Mouse (Mus musculus): ENCODE results near the gene Cyp21a1. TPM values are rescaled to one million over a fixed set of nuclear protein-coding genes. Genes with fewer than 3 reads are reported as not detected.

Cyp21a1 gene
- not detected for total RNA-seq (2023)

GRCm38 (mm10) chr17:34804301-34804700 is at the start of gene Cyp21a1:
Gene Cyp21a1 (minus strand): TSS chr17:34804561.

GRCm38 (mm10) chr17:34849722-34850516 is 45.6 kb upstream of the Cyp21a1 start, which contains the start of the genes Skiv2l and Nelfe:
Gene Skiv2l (minus strand): TSS chr17:34850210.
Gene Nelfe (plus strand): TSS chr17:34850391.

GRCm38 (mm10) chr17:34836856-34837221 is 32.5 kb upstream of the Cyp21a1 start, which contains the start of the genes Stk19 and Dxo:
Gene Stk19 (minus strand): TSS chr17:34836945.
Gene Dxo (plus strand): TSS chr17:34837019.

Other genes with a start within 250 kb of the Cyp21a1 start
- gene Notch4, start 240.3 kb downstream of the Cyp21a1 start, total RNA-seq (2023) = 1 to 10 TPM; 1.2 to 1.4 TPM
- gene Gpsm3, start 214.8 kb downstream of the Cyp21a1 start, total RNA-seq (2023) = 100 to 1,000 TPM; 180 to 199 TPM
- gene Pbx2, start 213.3 kb downstream of the Cyp21a1 start, total RNA-seq (2023) = 10 to 100 TPM; 54.3 to 59.8 TPM
- gene Ager, start 206.7 kb downstream of the Cyp21a1 start, total RNA-seq (2023) = 1 to 10 TPM; 3.5 to 4.1 TPM
- 10 to 100 TPM; 41.0 to 43.3 TPM for gene Rnf5, start 200.9 kb downstream of the Cyp21a1 start, total RNA-seq (2023)
- 10 to 100 TPM; 53.8 to 60.2 TPM for gene Agpat1, start 200.3 kb downstream of the Cyp21a1 start, total RNA-seq (2023)
- 1 to 10 TPM; 8.9 to 9.4 TPM for gene Egfl8, start 188.6 kb downstream of the Cyp21a1 start, total RNA-seq (2023)
- gene Ppt2, start 176.1 kb downstream of the Cyp21a1 start, total RNA-seq (2023) = 100 to 1,000 TPM; 117 to 128 TPM
- 1 to 10 TPM in 1 of 2 experiments, under 1 TPM in 1; 0.79 to 1.2 TPM for gene Prrt1, start 175.0 kb downstream of the Cyp21a1 start, total RNA-seq (2023)
- gene Fkbpl, start 159.8 kb downstream of the Cyp21a1 start, total RNA-seq (2023) = 1 to 10 TPM; 7.5 to 9.4 TPM
- 100 to 1,000 TPM in 1 of 2 experiments, 10 to 100 TPM in 1; 99.5 to 108 TPM for gene Atf6b, start 157.4 kb downstream of the Cyp21a1 start, total RNA-seq (2023)
- gene Tnxb, start 134.0 kb downstream of the Cyp21a1 start, total RNA-seq (2023) = under 1 TPM; 0.24 to 0.37 TPM
- 10 to 100 TPM in 1 of 2 experiments, 1 to 10 TPM in 1; 5.0 to 25.9 TPM for gene C4b, start 60.7 kb downstream of the Cyp21a1 start, total RNA-seq (2023)
- 10 to 100 TPM; 64.1 to 71.7 TPM for gene Stk19, start 32.4 kb upstream of the Cyp21a1 start, total RNA-seq (2023)
- 10 to 100 TPM; 48.5 to 48.9 TPM for gene Dxo, start 32.5 kb upstream of the Cyp21a1 start, total RNA-seq (2023)
- gene Skiv2l, start 45.6 kb upstream of the Cyp21a1 start, total RNA-seq (2023) = 10 to 100 TPM; 83.5 to 92.5 TPM
- 10 to 100 TPM; 21.6 to 31.4 TPM for gene Nelfe, start 45.8 kb upstream of the Cyp21a1 start, total RNA-seq (2023)
- 10 to 100 TPM; 10.9 to 15.3 TPM for gene Cfb, start 58.0 kb upstream of the Cyp21a1 start, total RNA-seq (2023)
- gene Zbtb12, start 74.9 kb upstream of the Cyp21a1 start, total RNA-seq (2023) = 1 to 10 TPM; 3.3 to 3.8 TPM
- not detected for gene Gm20547, start 77.5 kb upstream of the Cyp21a1 start, total RNA-seq (2023)
- 10 to 100 TPM; 16.6 to 17.2 TPM for gene C2, start 93.7 kb upstream of the Cyp21a1 start, total RNA-seq (2023)
- 100 to 1,000 TPM; 134 to 139 TPM for gene Ehmt2, start 93.9 kb upstream of the Cyp21a1 start, total RNA-seq (2023)
- gene Slc44a4, start 109.9 kb upstream of the Cyp21a1 start, total RNA-seq (2023) = not detected
- gene Neu1, start 126.7 kb upstream of the Cyp21a1 start, total RNA-seq (2023) = 10 to 100 TPM; 58.9 to 60.2 TPM
- 100 to 1,000 TPM; 240 to 289 TPM for gene Hspa1b, start 154.7 kb upstream of the Cyp21a1 start, total RNA-seq (2023)
- gene Gm20481, start 165.4 kb upstream of the Cyp21a1 start, total RNA-seq (2023) = not detected
- 100 to 1,000 TPM; 322 to 373 TPM for gene Hspa1a, start 167.6 kb upstream of the Cyp21a1 start, total RNA-seq (2023)
- gene Hspa1l, start 168.1 kb upstream of the Cyp21a1 start, total RNA-seq (2023) = under 1 TPM; 0.55 to 0.76 TPM
- gene Lsm2, start 177.3 kb upstream of the Cyp21a1 start, total RNA-seq (2023) = 10 to 100 TPM; 18.6 to 21.1 TPM
- gene Vars, start 196.4 kb upstream of the Cyp21a1 start, total RNA-seq (2023) = 10 to 100 TPM; 89.4 to 93.9 TPM
- gene Vwa7, start 212.0 kb upstream of the Cyp21a1 start, total RNA-seq (2023) = under 1 TPM in 1 of 2 experiments, not detected in 1; 0.16 TPM
- not detected for gene Sapcd1, start 223.5 kb upstream of the Cyp21a1 start, total RNA-seq (2023)
- gene Msh5, start 242.2 kb upstream of the Cyp21a1 start, total RNA-seq (2023) = 1 to 10 TPM; 1.0 to 2.2 TPM
- gene Clic1, start 245.4 kb upstream of the Cyp21a1 start, total RNA-seq (2023) = 100 to 1,000 TPM; 258 to 267 TPM

All from monocyte, adult 59 days (primary cell).